Mouse (Mus musculus) retina, embryonic 14.5 days (tissue): ENCODE data around the gene Ly6g6d.
A peak's percentile ranks its signal among the peaks of the same experiment; 100 is the strongest.
"Not testable (repeated sequence)": the region's sequence is repeated elsewhere in the genome, so short reads cannot be mapped to it uniquely, and the experiment has no call there.

Source experiments
- DNase-seq: peaks from one replicate; pipeline ENCODE4 v3.0.0-alpha.2; 2015; ENCODE audit warnings: low spot score

Ly6g6d gene

GRCm38 (mm10) chr17:35077786-35078233, at the start of gene Ly6g6d:
Ly6g6d (minus strand) TSS chr17:35078065.
- DNase-seq: peak; percentile 65

- no peak for DNase-seq
These were observed 49.2 kb upstream of the Ly6g6d start for GRCm38 (mm10) chr17:35127017-35127416.

- peak; percentile 76 for DNase-seq
These were observed 48.3 kb upstream of the Ly6g6d start, which contains the start of gene D17H6S53E for GRCm38 (mm10) chr17:35126206-35126611. D17H6S53E (plus strand) TSS chr17:35126373.

GRCm38 (mm10) chr17:35125578-35125977, 47.7 kb upstream of the Ly6g6d start:
- DNase-seq: no peak

GRCm38 (mm10) chr17:35125081-35125480, 47.2 kb upstream of the Ly6g6d start:
- no peak for DNase-seq

GRCm38 (mm10) chr17:35124261-35124896, 46.5 kb upstream of the Ly6g6d start:
- DNase-seq: not testable (repeated sequence)

- not testable (repeated sequence) for DNase-seq
These were observed 45.4 kb upstream of the Ly6g6d start for GRCm38 (mm10) chr17:35123287-35123686.

- peak; percentile 81 for DNase-seq
These were observed 44.0 kb upstream of the Ly6g6d start, which contains the start of gene Csnk2b for GRCm38 (mm10) chr17:35121871-35122303. Csnk2b (minus strand) TSS chr17:35122053.

GRCm38 (mm10) chr17:35121143-35121799, 43.4 kb upstream of the Ly6g6d start, which contains the start of gene Gpank1:
Gpank1 (plus strand) TSS chr17:35121455.
- peak; percentile 100 for DNase-seq

GRCm38 (mm10) chr17:35120745-35121142, 42.9 kb upstream of the Ly6g6d start:
- no peak for DNase-seq

- peak; percentile 26 for DNase-seq
These were observed 37.5 kb upstream of the Ly6g6d start, which contains the start of gene Ly6g5b for GRCm38 (mm10) chr17:35115046-35116019. Ly6g5b (minus strand) TSS chr17:35115428.

- DNase-seq: no peak
These were observed 33.9 kb upstream of the Ly6g6d start for GRCm38 (mm10) chr17:35111774-35112173.

- DNase-seq: no peak
These were observed 30.2 kb upstream of the Ly6g6d start, which contains the start of gene Ly6g5c for GRCm38 (mm10) chr17:35108097-35108496. Ly6g5c (plus strand) TSS chr17:35108279.

- peak; percentile 20 for DNase-seq
These were observed 28.7 kb upstream of the Ly6g6d start for GRCm38 (mm10) chr17:35106522-35106921.

GRCm38 (mm10) chr17:35105740-35106389, 28.0 kb upstream of the Ly6g6d start:
- peak; percentile 75 for DNase-seq

- DNase-seq: no peak
These were observed 26.9 kb upstream of the Ly6g6d start for GRCm38 (mm10) chr17:35104754-35105153.

GRCm38 (mm10) chr17:35104079-35104478, 26.2 kb upstream of the Ly6g6d start:
- no peak for DNase-seq

- DNase-seq: no peak
These were observed 25.4 kb upstream of the Ly6g6d start for GRCm38 (mm10) chr17:35103221-35103690.

- DNase-seq: no peak
These were observed 24.4 kb upstream of the Ly6g6d start for GRCm38 (mm10) chr17:35102299-35102698.

GRCm38 (mm10) chr17:35101161-35101560, 23.3 kb upstream of the Ly6g6d start:
- no peak for DNase-seq

- no peak for DNase-seq
These were observed 22.4 kb upstream of the Ly6g6d start for GRCm38 (mm10) chr17:35100196-35100765.
